Mouse (Mus musculus) urinary bladder, postnatal 14 days (tissue): ENCODE data around the gene Slc22a1.
"Not testable (repeated sequence)": the region's sequence is repeated elsewhere in the genome, so short reads cannot be mapped to it uniquely, and the experiment has no call there.

ENCODE experiments used
- DNase-seq: peaks from one replicate; pipeline ENCODE4 v3.0.0; 2021; ENCODE audit warnings: low spot score

The Slc22a1 gene

GRCm38 (mm10) chr17:12684928-12685624, 9.4 kb upstream of the Slc22a1 start:
- DNase-seq: no peak

DNA sequence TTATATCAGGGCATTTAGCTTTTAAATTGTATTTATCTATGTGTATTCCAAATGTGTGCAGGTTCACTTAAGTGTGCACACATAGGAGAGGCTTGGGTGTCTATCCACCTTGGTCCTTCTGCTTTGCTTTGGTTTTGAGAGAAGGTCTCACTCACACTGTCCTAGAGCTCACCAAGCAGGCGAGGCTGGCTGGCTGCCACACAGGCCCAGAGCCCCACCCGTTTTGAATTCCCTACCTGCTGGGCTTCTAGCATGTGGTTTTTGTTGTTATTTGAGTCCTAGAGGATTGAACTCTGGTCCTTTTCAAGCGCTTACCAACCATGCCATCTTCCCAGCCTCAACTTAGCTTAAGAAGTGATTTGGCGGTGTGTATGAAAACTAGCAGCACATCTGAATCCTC, 8.8 kb upstream of the Slc22a1 start:
- DNase-seq: no peak

DNA sequence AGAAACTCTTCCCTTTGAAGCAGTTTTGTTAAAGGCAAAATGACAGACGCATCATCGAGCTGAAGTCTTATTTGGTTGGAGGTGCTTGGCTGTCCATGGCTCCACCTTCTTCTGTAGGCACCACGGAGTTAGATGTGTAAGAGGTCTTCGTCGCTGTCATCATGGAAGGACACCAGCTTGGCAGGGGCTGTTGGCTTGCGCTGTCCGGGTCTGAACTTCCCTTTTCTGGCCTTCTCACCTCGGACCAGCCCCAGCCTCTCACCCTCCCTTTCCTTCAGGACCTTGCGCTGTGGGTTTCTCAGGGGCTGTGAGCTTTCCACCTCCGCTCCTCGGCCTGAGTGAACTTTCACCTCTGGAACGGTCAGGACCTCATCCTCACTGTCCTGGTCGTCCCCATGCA, 8.0 kb upstream of the Slc22a1 start:
- no peak for DNase-seq

DNA sequence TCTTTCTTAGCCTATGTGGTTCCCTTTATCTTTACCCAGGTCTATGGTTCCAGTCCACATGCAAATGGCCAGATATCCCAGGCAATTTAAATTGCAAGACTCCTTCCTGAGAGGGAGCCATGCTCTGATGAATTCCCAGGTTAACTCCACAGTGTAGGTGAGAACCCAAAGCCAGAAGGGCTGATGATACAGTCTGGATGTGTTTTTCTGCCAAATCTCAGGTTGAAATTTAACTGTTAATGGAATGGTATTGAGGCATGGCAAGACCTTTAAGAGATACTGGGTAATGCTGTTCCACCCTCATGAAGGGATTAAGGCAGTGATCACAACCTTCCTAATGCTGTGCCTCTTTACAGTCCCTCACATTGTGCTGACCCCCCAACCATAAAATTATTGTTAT, 2.6 kb upstream of the Slc22a1 start:
- no peak for DNase-seq

GRCm38 (mm10) chr17:12677139-12677538, 1.5 kb upstream of the Slc22a1 start:
- DNase-seq: no peak

- DNase-seq: not testable (repeated sequence)
Measured at GRCm38 (mm10) chr17:12674980-12675379, 649 bp downstream of the Slc22a1 start.

- DNase-seq: no peak
Measured at GRCm38 (mm10) chr17:12673871-12674270, 1.8 kb downstream of the Slc22a1 start.

GRCm38 (mm10) chr17:12672285-12672790, 3.3 kb downstream of the Slc22a1 start:
- no peak for DNase-seq

DNA sequence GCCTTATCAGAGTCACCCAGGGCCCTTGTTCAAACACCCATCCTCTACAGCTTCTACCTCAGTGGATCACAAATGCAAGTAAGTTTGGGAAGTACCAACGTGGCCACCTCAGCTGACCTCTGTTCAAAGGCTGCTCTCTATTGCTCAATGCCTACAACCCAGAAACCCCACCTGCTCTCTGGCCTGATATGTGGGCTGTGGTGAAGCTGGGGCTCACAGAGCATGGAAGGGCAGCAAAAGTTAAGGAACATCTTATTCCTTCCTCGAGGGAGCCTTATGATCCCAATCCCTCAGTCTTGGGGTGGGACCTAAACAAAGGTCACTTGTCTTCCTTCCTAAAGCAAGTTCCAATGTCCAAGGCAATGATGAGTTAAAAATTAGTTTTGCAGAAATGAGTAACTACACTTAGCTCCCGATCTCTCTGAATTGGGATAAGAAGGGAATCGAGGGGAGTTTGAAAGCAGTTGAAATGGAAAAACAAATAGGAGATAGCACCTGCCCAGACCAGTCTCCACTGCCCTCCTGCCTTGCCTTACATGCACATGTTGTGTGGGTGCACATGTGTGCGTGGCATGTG, 4.5 kb downstream of the Slc22a1 start:
- DNase-seq: no peak

- DNase-seq: no peak
Measured at GRCm38 (mm10) chr17:12669363-12669679, 6.3 kb downstream of the Slc22a1 start.

GRCm38 (mm10) chr17:12668478-12669362, 6.9 kb downstream of the Slc22a1 start:
- DNase-seq: no peak

- DNase-seq: no peak
Measured at GRCm38 (mm10) chr17:12664156-12664555, 11.5 kb downstream of the Slc22a1 start.

DNA sequence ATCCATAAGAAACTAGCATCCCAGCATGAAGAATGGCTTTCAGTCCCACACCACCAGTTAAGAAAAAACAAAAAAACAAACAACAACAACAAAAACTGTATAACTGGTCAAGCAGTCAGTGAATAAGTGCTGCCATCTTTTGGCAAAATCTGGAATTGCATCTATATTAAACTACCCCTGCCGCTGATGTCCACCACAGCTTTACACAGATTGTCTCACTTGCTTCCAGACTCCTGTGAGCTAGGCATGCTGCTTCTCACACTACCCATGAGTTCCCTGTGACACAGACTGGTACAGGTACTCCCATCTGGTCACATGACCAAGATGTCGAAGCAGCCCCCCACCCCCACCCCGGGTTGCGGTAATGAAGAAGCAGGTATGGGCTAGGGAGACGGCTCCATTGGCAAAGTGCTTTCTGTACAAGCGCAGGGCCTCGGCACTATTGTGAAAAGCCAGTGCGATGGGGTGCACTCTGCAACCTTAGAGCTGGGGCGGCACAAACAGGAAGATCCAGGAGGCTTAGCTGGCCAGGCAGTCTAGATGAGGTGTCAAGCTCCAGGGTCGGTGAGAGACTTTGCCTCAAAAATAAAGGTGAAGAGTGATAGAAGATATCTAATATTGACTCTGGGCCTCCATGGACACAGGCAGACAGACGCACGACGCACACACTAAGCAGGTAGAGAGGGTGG, 14.9 kb downstream of the Slc22a1 start:
- no peak for DNase-seq

DNA sequence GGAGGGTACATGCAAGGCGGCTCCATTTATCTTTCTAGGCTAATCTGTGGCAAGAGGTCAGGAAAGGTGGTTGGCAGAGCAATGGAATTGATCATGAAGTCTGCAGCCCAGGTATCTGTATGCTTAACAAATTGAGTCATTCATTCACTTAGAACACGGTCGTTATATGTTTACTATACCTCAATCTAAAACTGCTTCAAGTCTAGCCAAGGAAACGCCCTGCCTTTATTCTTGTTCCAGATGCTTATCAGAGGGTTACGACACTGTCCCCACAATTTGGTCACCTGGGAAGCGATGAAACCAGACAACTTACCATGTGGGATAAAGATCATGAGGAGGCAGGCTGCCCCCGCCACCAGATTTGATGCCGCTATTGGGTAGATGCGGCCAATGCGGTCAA, 16.4 kb downstream of the Slc22a1 start:
- DNase-seq: no peak

DNA sequence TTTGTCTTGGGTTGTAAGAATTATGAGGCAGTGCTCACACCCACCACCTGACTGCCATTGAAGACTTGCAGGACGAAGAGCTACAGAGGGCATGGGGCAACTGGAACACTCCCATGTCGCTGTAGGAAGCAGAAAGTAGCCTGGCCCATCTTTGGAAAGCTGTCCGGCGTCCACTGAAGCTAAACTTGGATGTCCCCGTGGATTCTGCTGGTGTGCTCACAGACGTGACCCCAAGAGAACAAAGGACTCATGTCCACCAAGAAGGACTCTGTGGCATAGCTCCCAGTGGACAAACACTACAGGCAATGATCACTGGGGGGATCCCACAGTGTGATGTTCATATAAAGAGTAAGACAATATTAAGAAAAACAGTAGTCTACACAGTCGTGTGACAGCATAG, 16.8 kb downstream of the Slc22a1 start:
- no peak for DNase-seq

DNA sequence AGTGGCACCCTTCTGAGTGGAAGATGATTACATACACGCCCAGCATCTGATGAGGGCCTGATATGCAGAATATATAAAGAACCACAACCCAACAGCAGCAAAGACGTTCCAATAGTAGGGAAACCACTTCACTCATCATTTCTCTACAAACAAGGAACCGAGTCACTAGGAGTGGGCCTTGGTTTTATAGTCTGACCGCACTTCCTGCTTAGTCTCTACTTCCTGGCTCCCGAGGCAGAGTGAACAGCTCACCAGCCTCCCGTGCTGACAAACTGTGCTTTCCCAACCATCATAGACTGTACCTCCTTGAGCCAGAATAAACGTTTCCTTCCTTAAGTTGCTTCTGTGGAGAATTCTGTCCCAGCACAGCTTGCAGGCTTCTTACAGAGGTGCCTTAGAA, 19.8 kb downstream of the Slc22a1 start:
- DNase-seq: no peak

- no peak for DNase-seq
Measured at GRCm38 (mm10) chr17:12654061-12654460, 21.6 kb downstream of the Slc22a1 start.

GRCm38 (mm10) chr17:12652604-12653003, 23.0 kb downstream of the Slc22a1 start:
- no peak for DNase-seq

DNA sequence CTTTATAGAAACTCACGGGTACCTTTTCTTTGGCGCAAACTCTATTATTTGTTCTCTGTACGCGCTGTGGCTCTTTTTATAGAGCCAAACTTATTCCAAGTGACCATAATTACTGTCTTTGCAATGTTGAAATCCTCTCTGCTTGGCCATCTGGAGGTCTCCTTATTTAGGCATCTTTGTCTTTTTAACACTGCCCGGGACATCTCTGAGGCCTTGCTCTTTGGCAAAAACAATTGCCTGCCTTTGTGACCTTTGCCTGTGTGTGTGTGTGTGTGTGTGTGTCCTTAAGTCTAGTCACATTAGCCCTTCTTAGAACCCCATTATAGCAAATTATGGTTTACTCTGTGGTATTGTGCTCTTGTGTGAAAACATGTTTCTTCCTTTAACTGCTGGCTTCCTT, 30.2 kb downstream of the Slc22a1 start:
- DNase-seq: no peak

GRCm38 (mm10) chr17:12641087-12641486, 34.5 kb downstream of the Slc22a1 start:
- no peak for DNase-seq

DNA sequence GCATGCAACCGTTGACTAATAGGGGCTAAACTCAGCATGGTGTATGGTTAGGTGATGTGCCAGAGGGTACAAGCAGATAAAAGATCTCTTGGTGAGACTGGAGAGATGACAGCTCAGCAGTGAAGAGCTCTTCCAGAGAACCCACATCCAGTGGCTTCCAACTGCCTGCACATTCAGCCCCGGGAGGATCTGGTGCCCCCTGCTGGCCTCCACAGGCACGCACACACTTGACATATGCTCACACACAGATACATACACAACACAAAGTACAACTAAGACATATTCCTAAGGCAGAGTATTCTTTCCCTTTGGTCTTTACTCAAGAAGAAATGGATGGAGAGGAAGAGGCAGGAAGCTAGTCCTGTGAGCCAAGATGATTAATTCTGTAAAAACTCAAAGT, 36.0 kb downstream of the Slc22a1 start:
- no peak for DNase-seq

- no peak for DNase-seq
Measured at GRCm38 (mm10) chr17:12634814-12635213, 40.8 kb downstream of the Slc22a1 start.
